Comparison of ENCODE assay signal across 20 mouse cellular contexts in the genomic region with DNA sequence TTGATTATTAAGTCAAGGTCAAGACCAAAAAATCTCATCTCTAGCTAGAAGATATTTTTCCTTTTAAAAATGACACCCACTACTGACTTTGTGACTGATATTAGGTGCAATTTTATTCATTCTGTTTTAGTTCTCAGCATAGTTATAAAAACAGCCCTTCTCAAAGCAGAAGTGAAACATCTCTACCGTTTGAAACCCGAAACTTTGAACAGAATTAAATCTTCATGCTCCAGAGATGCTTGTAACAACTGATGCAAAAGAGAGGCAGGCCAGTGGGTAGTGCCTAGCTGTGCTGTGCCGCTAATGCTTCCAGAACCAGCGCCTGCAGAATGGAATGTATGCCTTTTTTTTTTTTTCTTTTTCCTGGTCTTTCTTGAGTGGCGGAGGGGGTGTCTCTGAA.
DNase-seq lines count a peak whose midpoint lies in the region; ATAC-seq and TF ChIP-seq lines count a peak whose summit lies in the region.
"Had no signal": no experiment of that assay in that cellular context is flagged by ENCODE, and none has a peak within 500 bp of the region (broad histone marks: within the 10 kb centered on the region; RNA-seq: fewer than 3 reads in every experiment).

No protein-coding gene starts in this region.

- H3K4me1 ChIP-seq in hindbrain, embryonic 13.5 days (replicated peaks), result peaks cover 49% of the 10 kb centered on the region
- H3K4me1 ChIP-seq in hindbrain, postnatal 0 days (ENCODE audit: insufficient read depth, low read length), result no peaks in the 10 kb centered on the region
- H3K4me1 ChIP-seq in midbrain, embryonic 11.5 days (ENCODE audit: control insufficient read depth, insufficient read depth, low read length), result peaks cover 37% of the 10 kb centered on the region
- peaks cover 74% of the 10 kb centered on the region for H3K4me1 ChIP-seq in midbrain, embryonic 10.5 days
- peaks cover 4 to 20% of the 10 kb centered on the region in 2 experiments; a peak in 3 of 4 replicates for H3K4me1 ChIP-seq in MEL (ENCODE audit: control insufficient read depth in 1 of 2, insufficient read depth in 2 of 2, low read length in 2 of 2)

- no peaks in the 10 kb centered on the region for H3K36me3 ChIP-seq in hindbrain, embryonic 13.5 days
- no peaks in the 10 kb centered on the region for H3K36me3 ChIP-seq in hindbrain, postnatal 0 days (ENCODE audit: insufficient read depth, low read length)
- H3K36me3 ChIP-seq in midbrain, embryonic 11.5 days (ENCODE audit: control insufficient read depth, insufficient read depth, low read length), result no peaks in the 10 kb centered on the region
- no peaks in the 10 kb centered on the region for H3K36me3 ChIP-seq in midbrain, embryonic 10.5 days
- H3K36me3 ChIP-seq in MEL (ENCODE audit: control insufficient read depth in 1 of 2, insufficient read depth in 2 of 2, low read length in 2 of 2), result peaks cover 0 to 21% of the 10 kb centered on the region in 2 experiments; a peak in 2 of 4 replicates
- no peaks in the 10 kb centered on the region for H3K36me3 ChIP-seq in splenic B cell, adult 2 months (ENCODE audit: control insufficient read depth, insufficient read depth, low read length, poor library complexity, severe bottlenecking)
- H3K36me3 ChIP-seq: neural tube, embryonic 15.5 days had no signal

- no peak for TF ChIP-seq CTCF in hindbrain, postnatal 0 days (IDR thresholded peaks at IDR 0.05; ENCODE audit: low read depth)
- no peak for TF ChIP-seq CTCF in MEL (IDR thresholded peaks at IDR 0.05 in 2 of 3, conservative IDR thresholded peaks at IDR 0.05 in 1 of 3; ENCODE audit: control insufficient read depth in 1 of 3, insufficient read depth in 1 of 3, low read depth in 2 of 3, low read length in 3 of 3, poor library complexity in 1 of 3, severe bottlenecking in 1 of 3)

- H3K9ac ChIP-seq in hindbrain, embryonic 13.5 days, result no peak overlapping the region
- no peak overlapping the region for H3K9ac ChIP-seq in hindbrain, postnatal 0 days (replicated peaks; ENCODE audit: low read length)
- H3K9ac ChIP-seq in midbrain, embryonic 11.5 days (ENCODE audit: low read length), result no peak overlapping the region
- no peak overlapping the region for H3K9ac ChIP-seq in MEL (ENCODE audit: control insufficient read depth, low read depth, low read length, poor library complexity, severe bottlenecking)
- H3K9ac ChIP-seq: neural tube, embryonic 15.5 days had no signal

- H3K79me2 ChIP-seq in MEL (ENCODE audit: control insufficient read depth, insufficient read depth, low read length, poor library complexity), result peaks cover 46% of the 10 kb centered on the region

- no peak for ATAC-seq in hindbrain, embryonic 13.5 days (ENCODE audit: low FRiP score)
- ATAC-seq in hindbrain, postnatal 0 days, result no peak
- ATAC-seq in midbrain, embryonic 11.5 days (ENCODE audit: low FRiP score), result no peak
- ATAC-seq: forebrain, embryonic 13.5 days; intestine, embryonic 16.5 days; Patski had no signal

- no peak overlapping the region for H3K4me3 ChIP-seq in hindbrain, embryonic 13.5 days
- H3K4me3 ChIP-seq in hindbrain, postnatal 0 days (ENCODE audit: low read length), result no peak overlapping the region
- no peak overlapping the region for H3K4me3 ChIP-seq in midbrain, embryonic 11.5 days (ENCODE audit: low read depth, low read length)
- no peak overlapping the region for H3K4me3 ChIP-seq in midbrain, embryonic 10.5 days
- no peak overlapping the region for H3K4me3 ChIP-seq in MEL (ENCODE audit: control insufficient read depth in 1 of 2, insufficient read depth in 1 of 2, low read depth in 2 of 2, low read length in 2 of 2)
- H3K4me3 ChIP-seq: layer of hippocampus, adult 2 months had no signal

- H3K27me3 ChIP-seq in hindbrain, embryonic 13.5 days, result peaks cover 98% of the 10 kb centered on the region
- H3K27me3 ChIP-seq in hindbrain, postnatal 0 days (ENCODE audit: insufficient read depth, low read length), result peaks cover 10% of the 10 kb centered on the region; the same call in 1 of the 2 replicates
- H3K27me3 ChIP-seq in midbrain, embryonic 11.5 days (ENCODE audit: control insufficient read depth, insufficient read depth, low read length), result peaks cover 87% of the 10 kb centered on the region
- H3K27me3 ChIP-seq in midbrain, embryonic 10.5 days (ENCODE audit: low read depth, poor library complexity, severe bottlenecking), result peaks cover 100% of the 10 kb centered on the region
- no peaks in the 10 kb centered on the region for H3K27me3 ChIP-seq in MEL (ENCODE audit: control insufficient read depth in 1 of 2, insufficient read depth in 2 of 2, low read length in 2 of 2)
- H3K27me3 ChIP-seq in splenic B cell, adult 2 months (ENCODE audit: control insufficient read depth, insufficient read depth, low read length, poor library complexity, severe bottlenecking), result no peaks in the 10 kb centered on the region

- peak overlapping the region; percentile 67; the same call in 1 of the 2 replicates for H3K4me2 ChIP-seq in hindbrain, embryonic 13.5 days
- no peak overlapping the region for H3K4me2 ChIP-seq in hindbrain, postnatal 0 days (ENCODE audit: low read depth, low read length)
- H3K4me2 ChIP-seq in midbrain, embryonic 11.5 days, result no peak overlapping the region

- WGBS in hindbrain, embryonic 13.5 days, result 17% methylated on average over 5 of the region's 5 CpGs
- 54% methylated on average over 5 of the region's 5 CpGs for WGBS in hindbrain, postnatal 0 days
- WGBS in midbrain, embryonic 11.5 days, result 19% methylated on average over 5 of the region's 5 CpGs
- 9% methylated on average over 5 of the region's 5 CpGs for WGBS in midbrain, embryonic 10.5 days

- DNase-seq in hindbrain, postnatal 0 days (ENCODE audit: low spot score), result no peak
- DNase-seq in midbrain, embryonic 11.5 days (ENCODE audit: low spot score, missing footprints), result peak; percentile 85
- DNase-seq in midbrain, embryonic 10.5 days (ENCODE audit: low spot score), result no peak
- peak; percentile 21 for DNase-seq in MEL (ENCODE audit: low read depth, low spot score)
- DNase-seq in splenic B cell, adult 2 months (ENCODE audit: low read depth, low spot score), result peak; percentile 69
- no peak for DNase-seq in cerebellum, adult 8-10 months
- DNase-seq: cerebellum, adult 9-11 months; gastrocnemius, postnatal 14 days; kidney, adult 9 months; retina, postnatal 1 day; right cerebral cortex, postnatal 14 days; thymus, adult 18-20 months had no signal

- no peak for TF ChIP-seq RAD21 in MEL (IDR thresholded peaks at IDR 0.05; ENCODE audit: low read depth, low read length)

- H3K27ac ChIP-seq in hindbrain, embryonic 13.5 days, result no peak overlapping the region
- H3K27ac ChIP-seq in hindbrain, postnatal 0 days, result no peak overlapping the region
- no peak overlapping the region for H3K27ac ChIP-seq in midbrain, embryonic 11.5 days (ENCODE audit: low read depth, low read length)
- H3K27ac ChIP-seq in midbrain, embryonic 10.5 days (replicated peaks), result no peak overlapping the region
- H3K27ac ChIP-seq in MEL (ENCODE audit: control insufficient read depth, low read depth, low read length), result no peak overlapping the region
- H3K27ac ChIP-seq: forebrain, embryonic 13.5 days; layer of hippocampus, adult 2 months; neural tube, embryonic 15.5 days; stomach, postnatal 0 days had no signal

- no peak for TF ChIP-seq POLR2A in MEL (IDR thresholded peaks at IDR 0.05; ENCODE audit: control insufficient read depth in 1 of 2, insufficient read depth in 1 of 2, low read depth in 1 of 2, low read length in 2 of 2, poor library complexity in 1 of 2)

- TF ChIP-seq EP300 in MEL (IDR thresholded peaks at IDR 0.05; ENCODE audit: low read depth in 1 of 2, low read length in 2 of 2), result no peak

- H3K9me3 ChIP-seq in hindbrain, embryonic 13.5 days, result no peaks in the 10 kb centered on the region
- no peaks in the 10 kb centered on the region for H3K9me3 ChIP-seq in hindbrain, postnatal 0 days (ENCODE audit: low read length)
- H3K9me3 ChIP-seq in midbrain, embryonic 11.5 days (ENCODE audit: control insufficient read depth, low read length), result no peaks in the 10 kb centered on the region
- H3K9me3 ChIP-seq in midbrain, embryonic 10.5 days (replicated peaks), result no peaks in the 10 kb centered on the region; the same call in 1 of the 2 replicates
- H3K9me3 ChIP-seq in MEL (replicated peaks; ENCODE audit: insufficient read depth, low read length), result no peaks in the 10 kb centered on the region
- H3K9me3 ChIP-seq: forebrain, embryonic 13.5 days; G1E; neural tube, embryonic 15.5 days had no signal

TF ChIP-seq in MEL, 35 proteins besides CTCF, POLR2A, EP300 and RAD21:
- TF ChIP-seq UBTF (IDR thresholded peaks at IDR 0.05; ENCODE audit: borderline replicate concordance, insufficient read depth, low read depth, low read length) (no peak), MXI1 (IDR thresholded peaks at IDR 0.05; ENCODE audit: low read depth, low read length) (no peak), ZKSCAN1 (IDR thresholded peaks at IDR 0.05; ENCODE audit: low read depth, low read length) (no peak), TAL1 (IDR thresholded peaks at IDR 0.05; ENCODE audit: low read length) (no peak), NELFE (IDR thresholded peaks at IDR 0.05; ENCODE audit: low read depth, low read length) (no peak), MAX (IDR thresholded peaks at IDR 0.05; ENCODE audit: low read length) (no peak)

Comparison
In these comparisons a context has a peak if more than half of its experiments do, and no peak if none do; other contexts are left out.
1. DNase-seq: peak in midbrain, embryonic 11.5 days (single experiment), MEL (single experiment) and splenic B cell, adult 2 months (single experiment); none in hindbrain, postnatal 0 days (single experiment), midbrain, embryonic 10.5 days (single experiment) and cerebellum, adult 8-10 months (single experiment).